Mouse (Mus musculus): ENCODE results near the gene Heg1. TPM values are rescaled to one million over a fixed set of nuclear protein-coding genes. Genes with fewer than 3 reads are reported as not detected.
A peak's percentile ranks its signal among the peaks of the same experiment; 100 is the strongest.

Gene Heg1
- total RNA-seq, 2 experiments from 2014 or later: 24.6 to 28.8 TPM

DNA sequence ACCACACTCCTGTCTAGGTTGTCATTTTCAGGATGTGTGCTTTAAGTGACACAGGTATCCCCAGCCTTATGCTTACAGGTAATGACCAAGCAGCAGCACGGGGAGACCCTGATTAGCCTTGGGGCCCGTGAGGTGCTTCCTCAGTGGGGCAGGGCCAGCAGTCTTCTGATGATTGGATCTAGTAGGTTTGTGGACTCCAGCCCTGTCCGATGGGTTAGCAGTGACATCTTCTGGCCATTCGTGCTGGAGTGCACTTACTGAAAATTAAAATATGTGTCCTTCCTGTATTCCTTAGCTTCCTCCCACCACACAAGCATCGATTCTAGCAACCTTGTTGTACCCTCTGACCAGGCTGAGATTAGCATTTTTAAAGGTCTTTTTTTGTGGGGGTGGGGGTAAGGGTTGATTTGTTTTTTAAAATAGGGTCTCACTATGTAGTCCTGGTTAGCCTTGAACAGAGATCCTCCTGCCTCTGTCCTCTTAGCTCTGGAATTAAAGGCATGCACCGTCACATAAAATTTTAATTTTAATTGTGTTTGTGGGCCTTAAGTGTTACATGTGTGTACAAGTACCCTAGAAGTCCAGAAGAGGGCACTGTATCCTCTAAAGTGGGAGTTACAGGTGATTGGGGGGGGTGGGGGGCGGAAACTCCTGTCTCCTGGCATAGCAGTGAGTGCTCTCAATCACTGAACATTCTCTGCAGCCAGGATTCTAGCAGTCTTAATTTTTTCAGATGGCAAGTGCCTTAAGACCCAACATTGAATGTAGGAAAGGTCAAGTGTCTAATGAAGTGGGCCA, 60.7 kb downstream of the Heg1 start:
- peak; percentile 68 for TF ChIP-seq CTCF (conservative IDR thresholded peaks at IDR 0.05)
- no peak overlapping the region for H3K27ac ChIP-seq
- peak in 1 of 2 experiments; percentile 59 for DNase-seq (ENCODE audit: low spot score in 2 of 2)
- H3K4me3 ChIP-seq: no peak overlapping the region

DNA sequence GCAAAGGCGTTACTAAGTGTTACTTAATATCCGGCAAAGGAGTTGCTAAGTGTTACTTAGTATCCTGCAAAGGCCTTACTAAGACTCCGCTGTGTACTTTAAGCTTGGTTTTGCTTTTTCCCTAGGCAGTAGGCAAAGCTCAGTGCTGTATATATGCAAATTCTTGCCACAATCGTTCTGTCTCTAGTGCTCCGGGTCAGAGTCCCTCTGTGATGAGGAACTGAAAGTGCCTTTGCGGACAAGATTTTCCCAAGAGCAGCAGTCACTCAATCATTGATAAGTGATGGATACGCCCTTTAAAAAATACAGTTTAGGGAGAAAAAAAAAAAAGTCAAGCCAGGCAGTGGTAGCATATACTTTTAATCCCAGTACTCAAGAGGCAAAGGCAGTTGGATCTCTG, 61.3 kb downstream of the Heg1 start:
- DNase-seq (ENCODE audit: low spot score in 2 of 2): no peak
- TF ChIP-seq CTCF (conservative IDR thresholded peaks at IDR 0.05): no peak
- no peak overlapping the region for H3K4me3 ChIP-seq
- no peak overlapping the region for H3K27ac ChIP-seq

DNA sequence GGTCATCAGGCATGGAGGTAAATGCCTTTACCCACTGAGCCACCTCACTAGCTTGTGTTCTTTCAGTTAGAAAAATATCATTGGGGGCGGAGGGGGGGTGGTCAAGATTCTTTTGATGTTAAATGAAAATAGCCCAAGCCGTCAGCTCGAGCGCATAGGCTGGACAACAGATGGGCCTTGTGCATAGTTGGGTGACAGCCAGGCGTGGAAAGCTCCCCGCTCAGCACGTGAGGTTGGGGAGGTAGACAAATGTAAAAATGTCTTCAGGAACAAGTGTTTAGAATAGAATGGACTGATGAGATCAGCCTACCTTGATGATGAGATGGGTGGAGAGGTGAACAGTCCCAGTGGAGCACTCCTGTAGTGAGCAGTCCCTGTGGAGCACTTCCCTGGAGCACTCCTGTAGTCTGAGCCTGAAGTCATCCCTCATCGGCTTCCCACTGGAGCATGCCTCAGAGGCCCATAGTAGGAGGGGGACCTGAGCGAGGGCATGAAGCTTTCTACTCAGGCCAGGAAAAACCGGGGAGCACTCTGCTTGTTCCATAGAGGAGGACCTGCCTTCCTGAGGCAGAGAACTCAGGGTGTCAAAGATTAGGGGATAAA, 62.0 kb downstream of the Heg1 start:
- Histone ChIP-seq H3K4me3 (no peak overlapping the region), H3K27ac (no peak overlapping the region)
- no peak for TF ChIP-seq CTCF (conservative IDR thresholded peaks at IDR 0.05)
- DNase-seq (ENCODE audit: low spot score in 2 of 2): no peak

DNA sequence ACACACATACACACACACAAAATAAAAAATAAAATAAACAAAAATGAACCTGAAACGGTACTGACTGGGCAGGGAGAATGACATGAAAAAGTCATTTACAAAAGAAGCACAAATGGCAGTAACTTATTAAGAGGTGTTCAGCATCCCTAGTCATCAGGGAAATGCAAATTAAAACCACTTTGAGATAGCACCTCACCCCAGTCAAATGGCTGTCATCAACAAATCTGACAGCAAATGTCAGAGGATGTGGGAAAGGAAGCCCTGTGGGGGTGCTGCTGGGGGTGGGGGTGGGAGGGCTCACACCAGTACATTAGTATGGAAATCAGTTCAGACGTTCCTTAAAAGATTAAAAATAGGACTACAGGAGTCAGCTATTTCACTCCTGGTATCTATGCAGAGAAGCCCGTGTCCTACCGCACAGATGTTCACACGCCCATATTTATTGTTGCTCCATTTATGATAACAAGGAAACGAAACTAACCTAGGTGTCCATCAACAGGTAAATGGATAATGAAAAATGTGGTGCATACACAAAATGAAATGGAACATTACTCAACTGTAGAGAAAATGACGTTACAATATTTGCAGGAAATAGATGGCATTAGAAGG, 63.3 kb downstream of the Heg1 start:
- Histone ChIP-seq H3K27ac (no peak overlapping the region), H3K4me3 (no peak overlapping the region)
- TF ChIP-seq CTCF (conservative IDR thresholded peaks at IDR 0.05): no peak
- no peak for DNase-seq (ENCODE audit: low spot score in 2 of 2)

DNA sequence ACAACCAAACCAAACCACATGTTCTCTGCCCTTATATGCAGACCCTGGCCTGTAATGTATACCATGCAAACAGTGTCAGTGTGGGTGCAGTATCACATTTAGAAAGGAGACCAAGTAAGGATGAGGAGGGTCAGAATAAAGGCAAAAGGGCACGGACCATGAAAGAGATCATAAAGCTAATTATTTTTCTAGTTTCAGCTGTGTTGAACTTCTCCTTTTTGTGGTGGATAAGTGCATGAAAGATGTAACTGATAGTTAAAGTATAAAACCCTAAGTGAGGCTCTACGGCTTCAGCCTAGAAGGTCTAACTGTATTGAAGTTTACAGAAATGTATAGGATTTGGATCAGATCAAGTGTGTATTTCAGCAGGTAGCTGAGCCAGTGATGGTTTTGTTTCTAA, 63.8 kb downstream of the Heg1 start:
- Histone ChIP-seq H3K4me3 (no peak overlapping the region), H3K27ac (no peak overlapping the region)
- TF ChIP-seq CTCF (conservative IDR thresholded peaks at IDR 0.05): no peak
- DNase-seq (ENCODE audit: low spot score in 2 of 2): no peak

DNA sequence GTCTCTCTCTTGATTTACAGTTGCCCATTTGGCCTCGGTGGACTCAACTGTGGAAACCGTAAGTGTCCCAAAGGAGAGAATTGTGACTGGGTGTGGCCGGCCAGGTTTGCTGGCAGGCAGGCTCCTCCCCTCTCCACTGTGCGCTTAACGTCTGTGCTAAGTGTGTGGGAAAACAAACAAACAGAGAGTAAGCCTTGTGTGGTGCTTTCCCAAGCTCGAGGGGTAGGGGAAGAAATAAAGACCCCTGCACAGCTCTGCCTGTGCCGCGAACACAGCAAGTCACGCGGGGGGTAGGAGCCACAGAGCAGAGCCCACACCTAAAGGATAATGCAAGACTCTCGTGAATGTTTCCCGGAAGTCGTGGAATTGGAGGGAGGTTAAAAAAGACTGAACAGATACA, 67.0 kb downstream of the Heg1 start:
- Histone ChIP-seq H3K27ac (no peak overlapping the region), H3K4me3 (no peak overlapping the region)
- DNase-seq (ENCODE audit: low spot score in 2 of 2): no peak
- TF ChIP-seq CTCF (conservative IDR thresholded peaks at IDR 0.05): no peak

DNA sequence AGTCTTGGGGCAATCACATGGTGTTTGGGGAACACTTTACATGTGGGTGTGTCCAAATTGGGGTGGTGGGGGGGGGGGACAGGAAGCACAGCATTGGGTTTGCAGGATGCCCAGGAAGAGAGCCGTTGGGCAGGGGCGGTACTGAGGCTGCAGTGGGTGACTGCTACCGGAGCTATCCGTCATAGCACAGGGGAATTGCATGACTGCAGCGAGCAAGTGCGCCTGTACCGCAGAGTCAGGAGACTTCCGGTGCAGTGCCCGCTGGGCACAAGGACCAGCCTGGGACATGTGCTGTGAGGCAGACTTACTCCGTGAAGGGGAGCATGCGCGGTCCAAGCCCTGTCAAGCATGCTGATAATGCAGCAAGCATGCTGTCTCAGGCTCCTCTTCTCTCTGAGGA, 67.4 kb downstream of the Heg1 start:
- Histone ChIP-seq H3K4me3 (no peak overlapping the region), H3K27ac (no peak overlapping the region)
- DNase-seq (ENCODE audit: low spot score in 2 of 2): no peak
- no peak for TF ChIP-seq CTCF (conservative IDR thresholded peaks at IDR 0.05)

DNA sequence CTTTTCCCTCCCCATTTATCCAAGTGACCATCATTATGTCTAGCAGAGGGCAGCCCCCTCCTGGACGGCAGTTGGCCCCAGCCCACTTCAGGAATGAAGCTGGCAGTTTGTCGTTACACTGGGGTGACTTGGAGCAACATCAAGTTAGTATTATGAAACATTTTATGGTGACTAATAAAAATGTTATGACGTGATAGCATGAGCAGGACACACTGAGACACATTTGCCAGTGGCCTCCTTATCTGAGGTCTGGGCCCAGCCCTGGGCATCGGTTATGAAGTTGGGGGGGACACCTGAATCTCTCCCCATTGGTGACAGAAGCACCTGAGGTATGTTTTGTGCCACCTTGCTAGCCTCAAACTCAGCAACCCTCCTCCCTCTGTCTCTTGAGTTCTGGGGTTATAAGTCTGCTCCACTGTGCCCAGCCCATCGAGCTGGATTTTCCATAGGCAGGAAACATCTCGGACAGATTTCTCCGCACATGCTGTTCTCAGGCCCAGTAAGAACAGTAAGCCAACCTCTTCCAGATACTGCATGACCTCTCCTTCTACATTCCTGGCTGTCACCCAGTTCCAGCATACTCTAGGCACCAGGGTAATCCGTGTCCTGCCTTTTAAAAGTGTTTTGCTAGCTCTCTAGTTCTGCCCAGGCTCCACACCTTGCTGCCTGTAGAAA, 68.9 kb downstream of the Heg1 start:
- H3K27ac ChIP-seq: no peak overlapping the region
- no peak for DNase-seq (ENCODE audit: low spot score in 2 of 2)
- TF ChIP-seq CTCF (conservative IDR thresholded peaks at IDR 0.05): no peak
- no peak overlapping the region for H3K4me3 ChIP-seq

DNA sequence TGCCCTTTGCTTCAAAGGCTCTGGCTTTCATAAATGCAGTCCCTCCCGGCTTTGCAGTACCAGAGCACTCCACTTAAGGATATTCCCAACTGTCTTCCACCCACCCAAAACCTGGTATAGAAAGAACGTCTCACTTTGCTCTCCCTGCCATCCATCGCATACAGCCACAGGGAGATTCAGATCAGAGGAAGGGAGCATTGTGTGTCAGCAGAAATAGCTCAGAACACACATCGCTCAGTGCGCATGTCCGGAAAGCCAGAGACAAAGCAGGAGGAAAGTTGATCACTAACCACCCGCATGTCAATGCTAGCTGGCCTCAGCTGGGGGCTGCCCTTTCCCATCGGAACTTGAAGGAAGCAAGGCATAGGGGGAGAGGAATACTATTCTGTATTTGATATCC, 71.1 kb downstream of the Heg1 start:
- peak in 1 of 2 experiments; percentile 26 for DNase-seq (ENCODE audit: low spot score in 2 of 2)
- no peak for TF ChIP-seq CTCF (conservative IDR thresholded peaks at IDR 0.05)
- no peak overlapping the region for H3K4me3 ChIP-seq
- H3K27ac ChIP-seq: peak overlapping the region; percentile 43; the same call in 1 of the 2 replicates

DNA sequence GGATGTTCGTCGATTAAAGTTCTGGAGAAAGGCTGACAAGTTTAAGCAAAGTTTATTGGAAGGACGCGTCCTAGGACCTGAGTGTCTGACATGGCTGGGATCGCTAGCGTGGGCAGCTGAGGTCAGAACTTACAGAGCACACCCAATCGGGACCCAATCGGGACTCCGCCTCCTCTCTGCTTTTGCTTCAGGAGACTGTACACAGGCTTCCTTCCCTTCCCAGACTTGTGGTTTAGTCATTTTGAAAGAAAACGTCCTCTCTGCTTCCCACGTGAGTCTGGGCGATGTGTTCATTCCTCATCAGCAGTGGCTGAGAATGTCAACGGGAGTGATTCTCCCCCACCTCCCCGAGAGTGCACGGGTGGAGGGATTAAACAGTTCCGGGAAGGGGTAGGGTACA, 71.8 kb downstream of the Heg1 start:
- no peak for DNase-seq (ENCODE audit: low spot score in 2 of 2)
- no peak for TF ChIP-seq CTCF (conservative IDR thresholded peaks at IDR 0.05)

DNA sequence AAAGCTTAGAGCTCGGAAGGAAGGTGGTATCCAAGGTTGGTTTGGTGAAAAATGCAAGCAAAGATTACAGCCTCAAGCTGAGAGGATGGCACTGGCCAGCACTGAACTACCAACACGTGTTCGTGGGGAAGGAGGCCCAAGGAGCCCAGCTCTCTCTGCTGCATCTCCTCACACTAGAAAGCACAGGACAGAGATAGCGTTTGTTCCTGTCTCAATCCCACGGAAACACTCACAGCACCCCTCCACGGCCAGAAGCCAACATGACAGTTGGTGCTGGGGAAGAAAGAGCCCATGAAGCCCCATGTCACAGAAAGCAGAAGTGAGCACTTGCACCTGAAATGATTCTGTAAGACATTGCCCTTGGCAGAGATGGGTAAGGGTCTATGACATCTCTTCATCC, 72.2 kb downstream of the Heg1 start:
- H3K27ac ChIP-seq: peak overlapping the region; percentile 43; the same call in 1 of the 2 replicates
- peak; percentile 48 for TF ChIP-seq CTCF (conservative IDR thresholded peaks at IDR 0.05)
- DNase-seq (ENCODE audit: low spot score in 2 of 2): no peak

More for the DNA sequence above, 71.8 kb downstream of the Heg1 start:
- H3K27ac ChIP-seq: peak overlapping the region; percentile 43; the same call in 1 of the 2 replicates
- peak overlapping the region; percentile 33; the same call in 1 of the 2 replicates for H3K4me3 ChIP-seq

DNA sequence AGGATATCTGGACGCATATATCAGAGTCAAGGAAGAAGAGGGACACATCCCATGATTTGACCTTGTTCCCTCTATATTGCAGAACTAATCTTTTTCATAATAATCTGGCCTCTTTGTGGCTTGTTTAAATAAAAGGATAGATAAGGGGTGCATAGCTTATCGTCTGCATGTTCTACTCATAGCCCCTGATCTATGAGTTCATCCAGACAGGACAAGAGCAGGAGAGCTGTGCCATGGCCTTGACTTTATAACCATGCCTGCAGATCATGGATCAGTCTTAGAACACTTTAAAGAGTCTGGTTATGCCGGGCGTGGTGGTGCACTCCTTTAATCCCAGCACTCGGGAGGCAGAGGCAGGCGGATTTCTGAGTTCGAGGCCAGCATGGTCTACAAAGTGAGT, 75.0 kb downstream of the Heg1 start:
- H3K27ac ChIP-seq: no peak overlapping the region
- no peak for DNase-seq (ENCODE audit: low spot score in 2 of 2)
- no peak for TF ChIP-seq CTCF (conservative IDR thresholded peaks at IDR 0.05)
- H3K4me3 ChIP-seq: no peak overlapping the region

More for the DNA sequence above, 72.2 kb downstream of the Heg1 start:
- H3K4me3 ChIP-seq: peak overlapping the region; percentile 33; the same call in 1 of the 2 replicates

DNA sequence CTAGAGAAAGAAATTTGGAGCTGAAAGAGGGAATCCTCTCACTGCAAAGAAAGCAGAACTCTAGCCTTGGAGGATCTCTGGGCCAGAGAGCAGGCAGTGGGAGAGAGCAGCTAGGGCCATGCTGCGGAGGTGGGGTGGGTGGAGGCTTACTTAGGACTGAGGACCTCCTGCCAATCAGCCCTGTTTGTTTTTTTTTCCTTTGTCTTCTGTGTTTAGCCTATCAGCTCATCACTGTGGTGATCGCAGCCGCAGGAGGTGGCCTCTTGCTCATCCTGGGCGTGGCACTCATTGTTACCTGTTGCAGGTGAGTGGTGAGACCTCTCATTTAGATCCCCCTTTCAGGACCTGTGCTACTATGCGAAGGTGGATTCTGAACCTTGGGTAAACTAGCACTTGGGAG, 76.4 kb downstream of the Heg1 start:
- DNase-seq (ENCODE audit: low spot score in 2 of 2): no peak
- TF ChIP-seq CTCF (conservative IDR thresholded peaks at IDR 0.05): no peak
- Histone ChIP-seq H3K4me3 (no peak overlapping the region), H3K27ac (no peak overlapping the region)

All from layer of hippocampus, adult 2 months (tissue).